Mouse (Mus musculus) C2C12 (cell line): ENCODE measurements around the gene Acot3. TPM values are rescaled to one million over a fixed set of nuclear protein-coding genes. Genes with fewer than 3 reads are reported as not detected.
"Not testable (repeated sequence)": the region's sequence is repeated elsewhere in the genome, so short reads cannot be mapped to it uniquely, and the experiment has no call there.

ENCODE experiments used
- H3K27me3 ChIP-seq: one replicate; pipeline ENCODE4 v1.6.1; 2011; ENCODE audit not compliant: control insufficient read depth, insufficient read depth, insufficient read length
- H3K36me3 ChIP-seq: one replicate; pipeline ENCODE4 v1.6.1; 2011; ENCODE audit not compliant: control insufficient read depth, insufficient read depth
- H3K4me3 ChIP-seq: one replicate; pipeline ENCODE4 v1.5.1; 2011; ENCODE audit warnings: mild to moderate bottlenecking, control low read depth; ENCODE audit not compliant: poor library complexity, insufficient read depth, severe bottlenecking
- H3K79me2 ChIP-seq: one replicate; pipeline ENCODE4 v1.6.1; 2011; ENCODE audit not compliant: control insufficient read depth, insufficient read depth
- H3K79me3 ChIP-seq: one replicate; pipeline ENCODE4 v1.6.1; 2011; ENCODE audit warnings: low read depth, control low read depth
- H3ac ChIP-seq: one replicate; pipeline ENCODE3; 2011; ENCODE audit warnings: low read depth; ENCODE audit not compliant: control insufficient read depth, insufficient read length
- CEBPB ChIP-seq: IDR thresholded peaks from one replicate; pipeline ENCODE4 v1.6.1; 2011; ENCODE audit warnings: low read depth, mild to moderate bottlenecking, control low read depth, moderate library complexity
- CTCF ChIP-seq: IDR thresholded peaks from one replicate; pipeline ENCODE4 v1.5.1; 2011; ENCODE audit not compliant: control insufficient read depth, insufficient read depth, insufficient read length
- FOSL1 ChIP-seq: IDR thresholded peaks from one replicate; pipeline ENCODE4 v1.8.0; 2011; ENCODE audit warnings: mild to moderate bottlenecking, low read length; ENCODE audit not compliant: poor library complexity, insufficient read depth, severe bottlenecking
- MAX ChIP-seq: IDR thresholded peaks from one replicate; pipeline ENCODE4 v1.6.1; 2011; ENCODE audit warnings: mild to moderate bottlenecking, control low read depth
- MYOD1 ChIP-seq: IDR thresholded peaks from one replicate; pipeline ENCODE4 v1.6.1; 2011; ENCODE audit warnings: low read depth; ENCODE audit not compliant: control insufficient read depth, insufficient read length
- MYOG ChIP-seq: IDR thresholded peaks from one replicate; pipeline ENCODE4 v1.6.1; 2011; ENCODE audit not compliant: control insufficient read depth, insufficient read length; ENCODE audit errors: extremely low read depth
- USF1 ChIP-seq: IDR thresholded peaks from one replicate; pipeline ENCODE4 v1.6.1; 2011; ENCODE audit warnings: low read depth, mild to moderate bottlenecking, control low read depth, moderate library complexity
- polyA plus RNA-seq: library from polyadenylated mRNA; unstranded; fragments of >200 nt; fragmentation: generic; extraction: Trizol; gene quantifications from one replicate; pipeline ENCODE4 v1.2.1, GENCODE M21; 2012; ENCODE audit warnings: missing spikeins

Gene Acot3
- polyA plus RNA-seq, 1 experiment = not detected

DNA sequence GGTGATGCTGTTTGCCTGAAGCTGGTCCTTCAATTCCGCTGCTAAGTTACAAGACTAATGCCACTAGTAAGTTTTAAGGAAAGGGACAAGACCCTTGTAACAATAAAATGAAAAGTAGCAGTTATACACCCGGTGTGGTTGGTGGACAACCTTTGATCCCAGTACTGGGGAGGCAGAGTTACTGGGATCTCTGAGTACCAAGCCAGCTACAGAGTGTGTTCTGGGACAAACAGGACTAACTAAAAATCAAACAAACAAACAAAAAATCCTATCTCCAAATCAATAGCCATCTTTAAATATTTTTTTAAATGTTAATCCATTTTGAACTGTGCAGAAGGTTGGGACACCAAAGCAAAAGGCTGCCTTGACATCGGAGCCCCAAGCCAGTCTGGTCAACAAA lies 41.7 kb upstream of the Acot3 start:
- H3K79me2 ChIP-seq = no peaks in the 10 kb centered on the region
- TF ChIP-seq FOSL1 = no peak
- TF ChIP-seq MYOD1 = no peak
- TF ChIP-seq MAX = no peak
- TF ChIP-seq CTCF = no peak
- peaks cover 15% of the 10 kb centered on the region for H3K27me3 ChIP-seq
- no peak overlapping the region for H3K4me3 ChIP-seq
- no peak overlapping the region for H3ac ChIP-seq
- no peaks in the 10 kb centered on the region for H3K36me3 ChIP-seq
- H3K79me3 ChIP-seq = no peaks in the 10 kb centered on the region

DNA sequence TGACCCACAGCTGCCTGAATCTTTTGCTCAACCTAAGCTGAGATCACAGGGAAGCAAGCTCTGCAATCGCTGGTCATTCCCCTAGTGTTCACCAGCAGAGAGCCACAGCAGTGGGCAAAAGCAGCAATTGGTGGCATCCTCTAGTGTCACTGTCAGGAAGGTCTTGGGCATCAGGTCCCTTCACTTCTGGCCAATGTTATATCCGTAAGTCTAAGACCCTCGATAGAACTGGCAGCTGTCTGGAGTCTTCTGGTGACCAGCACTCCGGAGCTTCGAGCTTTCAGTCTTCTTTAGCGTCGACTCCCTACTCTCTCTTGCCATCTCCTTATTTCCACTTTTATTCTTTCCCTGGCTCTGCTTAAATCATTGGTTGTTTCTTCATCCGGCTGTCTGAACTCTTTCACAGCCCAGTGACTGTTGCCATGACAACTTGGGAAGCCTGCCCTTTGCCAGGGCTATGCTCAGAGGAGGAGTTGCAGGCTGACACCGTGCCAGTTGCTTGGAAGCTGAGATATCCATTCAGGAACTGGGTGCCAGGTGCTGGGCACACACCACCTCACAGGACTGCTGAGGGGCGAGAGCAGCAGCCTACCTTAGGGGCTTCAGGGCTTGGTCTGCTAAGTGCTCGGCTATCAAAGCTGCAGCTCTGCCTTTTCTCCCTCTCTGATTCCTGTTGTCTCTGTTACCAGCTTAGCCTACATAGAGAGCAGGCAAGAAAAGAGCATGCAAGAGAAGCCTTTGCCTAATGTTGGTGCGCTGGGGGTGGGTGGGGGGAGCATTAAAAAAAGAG lies 40.5 kb upstream of the Acot3 start:
- no peaks in the 10 kb centered on the region for H3K79me3 ChIP-seq
- no peak overlapping the region for H3ac ChIP-seq
- H3K4me3 ChIP-seq = no peak overlapping the region
- H3K27me3 ChIP-seq = peaks cover 15% of the 10 kb centered on the region
- H3K79me2 ChIP-seq = no peaks in the 10 kb centered on the region
- H3K36me3 ChIP-seq = no peaks in the 10 kb centered on the region
- TF ChIP-seq CEBPB = no peak
- TF ChIP-seq MYOG = no peak

DNA sequence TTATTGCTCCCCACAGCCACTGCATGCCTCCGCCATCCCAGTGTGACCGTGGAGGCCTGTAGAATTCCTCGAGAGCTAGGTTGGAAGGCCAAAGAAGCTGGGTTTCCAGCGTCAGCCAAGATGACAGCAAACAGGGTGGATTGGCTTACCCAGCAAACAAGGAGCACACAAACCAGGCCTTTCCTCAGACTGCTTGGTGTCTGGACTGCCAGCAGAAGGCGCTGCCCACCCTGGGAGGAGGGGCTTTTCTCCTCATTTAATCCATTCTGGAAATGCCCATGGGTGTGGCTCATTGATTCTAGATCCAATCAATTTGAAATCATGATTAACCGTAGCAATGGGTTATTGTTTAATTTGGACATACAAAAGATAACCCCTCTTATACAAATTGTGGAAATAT lies 38.8 kb upstream of the Acot3 start:
- Histone ChIP-seq H3K79me2 (no peaks in the 10 kb centered on the region), H3K4me3 (no peak overlapping the region), H3K79me3 (no peaks in the 10 kb centered on the region), H3K27me3 (peaks cover 15% of the 10 kb centered on the region), H3K36me3 (no peaks in the 10 kb centered on the region), H3ac (no peak overlapping the region)
- TF ChIP-seq CTCF (no peak), MYOG (no peak), FOSL1 (no peak), MAX (no peak), USF1 (no peak), CEBPB (no peak), MYOD1 (no peak)

DNA sequence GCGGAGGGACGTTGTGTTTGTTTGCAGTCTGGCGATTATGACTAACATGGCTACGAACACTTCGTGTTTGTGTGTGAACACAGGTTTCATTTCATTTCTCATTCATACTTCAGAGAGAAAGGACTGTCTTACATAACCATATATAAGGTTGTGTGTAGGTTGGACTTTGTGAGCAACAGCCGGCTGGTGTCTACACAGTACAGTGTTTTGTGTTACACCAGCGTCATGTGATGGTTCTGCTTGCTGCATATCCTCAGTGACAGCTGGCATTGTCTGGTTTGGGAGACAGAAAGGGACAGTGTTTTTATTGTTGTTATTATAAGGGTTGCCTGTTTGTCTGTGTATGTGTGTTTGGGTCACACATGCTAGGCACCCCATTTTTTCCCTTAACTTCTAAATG lies 38.2 kb upstream of the Acot3 start:
- no peaks in the 10 kb centered on the region for H3K36me3 ChIP-seq
- H3ac ChIP-seq = no peak overlapping the region
- no peaks in the 10 kb centered on the region for H3K79me3 ChIP-seq
- H3K4me3 ChIP-seq = no peak overlapping the region
- H3K79me2 ChIP-seq = no peaks in the 10 kb centered on the region
- TF ChIP-seq CEBPB (no peak), MAX (no peak)
- H3K27me3 ChIP-seq = peaks cover 15% of the 10 kb centered on the region

DNA sequence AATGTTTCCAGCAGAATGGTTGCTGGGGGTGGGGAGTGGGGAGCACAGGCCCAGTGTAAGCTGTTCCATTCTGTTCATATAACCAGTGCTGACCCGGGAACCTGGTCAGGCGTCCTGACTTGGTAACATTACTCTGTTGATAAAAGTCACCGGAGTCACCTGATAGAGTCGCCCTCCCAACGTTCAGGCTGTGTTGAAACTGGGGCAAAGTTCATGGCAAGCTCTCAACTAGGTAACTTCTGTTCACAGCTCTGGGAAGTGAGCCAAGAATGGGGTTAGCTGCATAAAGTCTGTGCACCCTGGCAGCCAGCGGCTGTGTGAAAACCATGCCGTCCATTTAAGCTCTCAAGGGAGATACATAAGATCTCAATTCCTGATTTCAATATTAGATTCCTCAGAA lies 31.4 kb upstream of the Acot3 start:
- H3K79me3 ChIP-seq, H3K79me2 ChIP-seq, H3K27me3 ChIP-seq, H3K36me3 ChIP-seq, H3ac ChIP-seq, H3K4me3 ChIP-seq: not testable (repeated sequence)

DNA sequence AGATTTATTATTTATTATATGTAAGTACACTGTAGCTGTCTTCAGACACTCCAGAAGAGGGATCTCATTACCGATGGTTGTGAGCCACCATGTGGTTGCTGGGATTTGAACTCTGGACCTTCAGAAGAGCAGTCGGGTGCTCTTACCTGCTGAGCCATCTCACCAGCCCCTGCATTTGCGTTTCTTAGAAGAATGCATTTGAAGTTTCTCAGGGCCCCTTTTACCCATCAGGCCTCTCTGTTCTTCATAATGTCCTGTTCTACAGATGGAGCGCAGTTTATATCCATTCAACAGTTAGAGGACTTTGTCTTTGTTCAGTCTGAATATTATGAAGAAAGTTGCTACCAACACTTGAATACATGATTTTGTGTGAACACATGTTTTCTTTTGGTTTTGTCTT lies 29.7 kb upstream of the Acot3 start:
- not testable (repeated sequence) for H3K4me3 ChIP-seq, H3ac ChIP-seq, H3K79me3 ChIP-seq, H3K36me3 ChIP-seq, H3K79me2 ChIP-seq, H3K27me3 ChIP-seq
